Mouse (Mus musculus): Measurements from ENCODE around the gene Pald1.

DNA sequence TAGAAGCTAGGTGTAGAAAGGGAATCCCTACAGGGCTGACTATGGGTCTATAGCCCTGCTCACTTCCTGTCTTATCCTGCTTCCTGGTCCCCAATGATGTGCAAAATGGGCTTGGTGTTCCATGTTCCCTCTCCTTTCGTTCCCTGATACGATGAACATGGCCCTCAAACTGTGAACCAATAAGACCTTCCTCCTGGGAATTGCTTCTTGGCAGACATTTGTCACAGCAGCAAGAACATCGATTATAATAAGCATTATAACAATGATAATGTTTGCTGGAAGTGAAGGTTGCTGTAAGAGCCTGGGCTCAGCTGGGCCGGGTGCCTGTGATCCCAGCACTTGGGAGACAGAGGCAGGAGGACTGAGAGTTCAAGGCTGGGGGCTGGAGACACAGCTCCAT lies 99.0 kb downstream of the Pald1 start:
- TF ChIP-seq MAX (IDR thresholded peaks at IDR 0.05; ENCODE audit: low read length) (no peak), NELFE (IDR thresholded peaks at IDR 0.05; ENCODE audit: low read depth, low read length) (no peak), MEF2A (IDR thresholded peaks at IDR 0.05; ENCODE audit: extremely low read depth, insufficient replicate concordance, low read depth, low read length, poor library complexity, severe bottlenecking) (no peak), ZC3H11A (IDR thresholded peaks at IDR 0.05; ENCODE audit: low read depth, low read length) (no peak), EP300 (IDR thresholded peaks at IDR 0.05; ENCODE audit: low read depth in 1 of 2, low read length in 2 of 2) (no peak), POLR2A (IDR thresholded peaks at IDR 0.05; ENCODE audit: control insufficient read depth in 1 of 2, insufficient read depth in 1 of 2, low read depth in 1 of 2, low read length in 2 of 2, poor library complexity in 1 of 2) (no peak), CHD2 (IDR thresholded peaks at IDR 0.05; ENCODE audit: low read length) (no peak), ETS1 (IDR thresholded peaks at IDR 0.05; ENCODE audit: low read depth, low read length) (no peak), GATA1 (IDR thresholded peaks at IDR 0.05; ENCODE audit: low read depth, low read length) (no peak), CTCF (IDR thresholded peaks at IDR 0.05 in 2 of 3, conservative IDR thresholded peaks at IDR 0.05 in 1 of 3; ENCODE audit: control insufficient read depth in 1 of 3, insufficient read depth in 1 of 3, low read depth in 2 of 3, low read length in 3 of 3, poor library complexity in 1 of 3, severe bottlenecking in 1 of 3) (no peak), MXI1 (IDR thresholded peaks at IDR 0.05; ENCODE audit: low read depth, low read length) (no peak), SMC3 (IDR thresholded peaks at IDR 0.05; ENCODE audit: low read depth, low read length) (no peak), MAFK (IDR thresholded peaks at IDR 0.05; ENCODE audit: borderline replicate concordance, low read depth, low read length) (no peak), MAZ (IDR thresholded peaks at IDR 0.05; ENCODE audit: low read depth, low read length) (no peak)

All from MEL (cell line).